Mouse (Mus musculus) heart, postnatal 0 days (tissue): ENCODE measurements around the gene Pex14.

Experiments used
- CTCF ChIP-seq: IDR thresholded peaks from 2 replicates; pipeline ENCODE4 v1.5.1; 2016; ENCODE audit warnings: antibody characterized with exemption, control low read depth, low read depth
- EP300 ChIP-seq: IDR thresholded peaks from 2 replicates; pipeline ENCODE4 v1.6.1; 2016; ENCODE audit warnings: antibody characterized with exemption, low read depth

DNA sequence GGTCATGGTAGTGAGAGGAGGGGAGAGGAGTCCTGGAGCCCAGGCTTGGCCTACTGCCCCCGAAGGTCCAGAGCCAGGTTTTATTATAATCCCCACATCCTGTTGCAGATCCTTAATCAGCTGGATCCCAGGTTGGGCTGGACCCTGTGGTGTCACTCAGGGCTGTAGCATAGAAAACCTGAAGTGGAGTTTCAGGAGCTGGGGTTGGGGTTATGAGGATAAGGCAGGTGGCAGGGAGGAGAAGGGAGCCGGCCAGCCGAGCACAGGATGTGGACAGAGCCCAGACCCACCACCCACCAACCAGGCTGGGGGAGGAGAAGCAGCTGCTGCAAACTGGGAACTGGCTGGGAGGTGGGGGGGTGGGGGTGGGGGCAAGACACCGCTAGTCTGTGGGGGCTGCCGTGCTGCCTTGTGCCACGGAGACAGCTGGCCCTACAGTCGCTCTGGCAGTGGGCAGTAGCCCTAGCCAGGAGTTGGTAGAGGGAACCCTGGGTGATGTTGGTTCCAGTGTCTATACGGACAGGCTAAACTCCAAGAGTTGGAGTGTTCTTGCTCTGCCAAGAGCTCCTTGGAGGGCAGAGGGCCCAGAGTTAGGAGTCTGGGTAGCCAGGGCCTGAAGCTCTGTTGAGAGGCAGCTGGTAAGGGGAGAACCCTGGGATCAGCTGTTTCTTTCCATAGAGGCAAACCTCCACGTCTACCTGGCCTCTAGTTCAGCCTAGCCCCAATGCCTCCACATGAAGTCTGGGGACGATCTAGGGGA lies 184.6 kb downstream of the Pex14 start:
- no peak for TF ChIP-seq CTCF
- no peak for TF ChIP-seq EP300
